Mouse (Mus musculus): Measurements from ENCODE around the gene Ankrd33. TPM values are rescaled to one million over a fixed set of nuclear protein-coding genes. Genes with fewer than 3 reads are reported as not detected.

The Ankrd33 gene
- polyA plus RNA-seq, 1 experiment from 2014 or later, result not detected

- DNase-seq (ENCODE audit: low spot score) (no peak), ATAC-seq (ENCODE audit: low FRiP score, low TSS enrichment) (no peak)
- TF ChIP-seq EP300 (optimal IDR thresholded peaks at IDR 0.05), result no peak
- TF ChIP-seq CTCF (IDR thresholded peaks at IDR 0.05; ENCODE audit: low read depth), result no peak
- no peaks in the 10 kb centered on the region for H3K9me3 ChIP-seq (ENCODE audit: control insufficient read depth, low read length)
- H3K4me2 ChIP-seq (replicated peaks; ENCODE audit: low read depth), result no peak overlapping the region
- H3K4me3 ChIP-seq (ENCODE audit: low read depth, low read length), result no peak overlapping the region
- 0 out of 2 replicates have a peak, but pooled peaks cover 4% of the 10 kb centered on the region for H3K4me1 ChIP-seq (replicated peaks; ENCODE audit: control insufficient read depth, insufficient read depth)
- H3K27me3 ChIP-seq (ENCODE audit: control insufficient read depth, insufficient read depth, low read length), result no peaks in the 10 kb centered on the region
- no peaks in the 10 kb centered on the region for H3K36me3 ChIP-seq (ENCODE audit: control insufficient read depth, insufficient read depth, low read length)
- H3K27ac ChIP-seq (replicated peaks), result no peak overlapping the region
- 68% methylated on average over 3 of the region's 3 CpGs for WGBS
- no peak overlapping the region for H3K9ac ChIP-seq (ENCODE audit: low read length)
Measured at GRCm38 (mm10) chr15:101095392-101095791, 20.2 kb upstream of the Ankrd33 start.

DNA sequence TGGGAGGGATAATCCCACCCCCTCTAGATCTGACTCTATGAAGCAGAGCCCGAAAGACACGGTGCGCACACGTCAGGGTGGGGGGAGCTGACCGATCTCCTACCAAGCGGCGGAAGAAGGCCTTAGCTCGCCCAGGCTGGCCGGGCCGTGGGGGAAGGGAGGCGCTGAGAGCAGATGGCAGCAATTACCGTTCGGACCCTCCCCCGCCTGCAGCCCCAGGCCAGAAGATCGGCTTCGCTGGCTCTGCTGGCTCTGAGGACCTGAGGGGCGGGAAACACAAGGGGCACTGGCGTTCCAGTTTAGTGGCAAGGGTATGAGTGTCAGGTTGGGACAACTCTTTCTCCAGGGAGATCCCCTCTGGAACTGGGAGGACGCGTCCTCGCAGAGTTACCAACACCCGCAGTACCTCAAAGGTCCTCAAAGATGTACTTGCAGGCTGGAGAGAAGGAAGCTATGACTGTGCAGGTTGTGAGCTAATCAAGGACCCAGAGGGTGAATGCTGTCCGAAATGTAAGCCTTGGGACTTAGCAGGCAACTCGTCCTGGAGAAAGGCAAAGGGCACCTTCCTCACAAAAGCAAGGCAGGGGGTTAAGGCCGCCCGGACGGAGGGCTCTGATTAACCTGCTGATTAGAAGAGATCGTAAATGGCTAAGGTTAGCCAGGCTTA lies 17.4 kb upstream of the Ankrd33 start:
- H3K4me3 ChIP-seq (ENCODE audit: low read depth, low read length), result no peak overlapping the region
- H3K36me3 ChIP-seq (ENCODE audit: control insufficient read depth, insufficient read depth, low read length), result no peaks in the 10 kb centered on the region
- no peak for TF ChIP-seq EP300 (optimal IDR thresholded peaks at IDR 0.05)
- TF ChIP-seq CTCF (IDR thresholded peaks at IDR 0.05; ENCODE audit: low read depth), result no peak
- 21% methylated on average over 28 of the region's 28 CpGs for WGBS
- H3K9ac ChIP-seq (ENCODE audit: low read length), result peak overlapping the region; percentile 23; the same call in 1 of the 2 replicates
- peak overlapping the region; percentile 37; the same call in 1 of the 2 replicates for H3K4me2 ChIP-seq (replicated peaks; ENCODE audit: low read depth)
- ATAC-seq (ENCODE audit: low FRiP score, low TSS enrichment), result no peak; the same call in 1 of the 2 replicates
- H3K27me3 ChIP-seq (ENCODE audit: control insufficient read depth, insufficient read depth, low read length), result no peaks in the 10 kb centered on the region
- H3K27ac ChIP-seq (replicated peaks), result no peak overlapping the region
- DNase-seq (ENCODE audit: low spot score), result peak; percentile 38
- H3K9me3 ChIP-seq (ENCODE audit: control insufficient read depth, low read length), result no peaks in the 10 kb centered on the region
- H3K4me1 ChIP-seq (replicated peaks; ENCODE audit: control insufficient read depth, insufficient read depth), result 0 out of 2 replicates have a peak, but pooled peaks cover 2% of the 10 kb centered on the region

GRCm38 (mm10) chr15:101100996-101101395 lies 14.6 kb upstream of the Ankrd33 start:
- Histone ChIP-seq H3K27me3 (ENCODE audit: control insufficient read depth, insufficient read depth, low read length) (no peaks in the 10 kb centered on the region), H3K27ac (replicated peaks) (no peak overlapping the region), H3K4me2 (replicated peaks; ENCODE audit: low read depth) (no peak overlapping the region), H3K4me1 (replicated peaks; ENCODE audit: control insufficient read depth, insufficient read depth) (0 out of 2 replicates have a peak, but pooled peaks cover 2% of the 10 kb centered on the region), H3K4me3 (ENCODE audit: low read depth, low read length) (no peak overlapping the region), H3K36me3 (ENCODE audit: control insufficient read depth, insufficient read depth, low read length) (no peaks in the 10 kb centered on the region), H3K9me3 (ENCODE audit: control insufficient read depth, low read length) (no peaks in the 10 kb centered on the region), H3K9ac (ENCODE audit: low read length) (no peak overlapping the region)
- 79% methylated on average over 3 of the region's 3 CpGs for WGBS
- TF ChIP-seq CTCF (IDR thresholded peaks at IDR 0.05; ENCODE audit: low read depth) (no peak), EP300 (optimal IDR thresholded peaks at IDR 0.05) (no peak)
- no peak for ATAC-seq (ENCODE audit: low FRiP score, low TSS enrichment)
- no peak for DNase-seq (ENCODE audit: low spot score)

- Histone ChIP-seq H3K9ac (ENCODE audit: low read length) (no peak overlapping the region), H3K36me3 (ENCODE audit: control insufficient read depth, insufficient read depth, low read length) (no peaks in the 10 kb centered on the region), H3K4me2 (replicated peaks; ENCODE audit: low read depth) (no peak overlapping the region), H3K27me3 (ENCODE audit: control insufficient read depth, insufficient read depth, low read length) (no peaks in the 10 kb centered on the region), H3K9me3 (ENCODE audit: control insufficient read depth, low read length) (no peaks in the 10 kb centered on the region), H3K4me3 (ENCODE audit: low read depth, low read length) (no peak overlapping the region), H3K27ac (replicated peaks) (no peak overlapping the region), H3K4me1 (replicated peaks; ENCODE audit: control insufficient read depth, insufficient read depth) (no peaks in the 10 kb centered on the region)
- no peak for TF ChIP-seq EP300 (optimal IDR thresholded peaks at IDR 0.05)
- no peak for TF ChIP-seq CTCF (IDR thresholded peaks at IDR 0.05; ENCODE audit: low read depth)
- DNase-seq (ENCODE audit: low spot score) (no peak), ATAC-seq (ENCODE audit: low FRiP score, low TSS enrichment) (no peak)
- 78% methylated on average over 9 of the region's 9 CpGs for WGBS
Measured at GRCm38 (mm10) chr15:101103605-101104304, 11.8 kb upstream of the Ankrd33 start.

- ATAC-seq (ENCODE audit: low FRiP score, low TSS enrichment) (peak; percentile 81), DNase-seq (ENCODE audit: low spot score) (peak; percentile 84)
- H3K4me2 ChIP-seq (replicated peaks; ENCODE audit: low read depth), result peak overlapping the region; percentile 13; the same call in 1 of the 2 replicates
- no peak overlapping the region for H3K27ac ChIP-seq (replicated peaks)
- no peak for TF ChIP-seq EP300 (optimal IDR thresholded peaks at IDR 0.05)
- TF ChIP-seq CTCF (IDR thresholded peaks at IDR 0.05; ENCODE audit: low read depth), result peak; percentile 94
- H3K4me3 ChIP-seq (ENCODE audit: low read depth, low read length), result 0 out of 2 replicates have a peak overlapping the region, but pooled peaks have one; percentile 1
- WGBS, result 13% methylated on average over 12 of the region's 12 CpGs
- no peaks in the 10 kb centered on the region for H3K9me3 ChIP-seq (ENCODE audit: control insufficient read depth, low read length)
- H3K36me3 ChIP-seq (ENCODE audit: control insufficient read depth, insufficient read depth, low read length), result no peaks in the 10 kb centered on the region
- H3K27me3 ChIP-seq (ENCODE audit: control insufficient read depth, insufficient read depth, low read length), result no peaks in the 10 kb centered on the region
- H3K9ac ChIP-seq (ENCODE audit: low read length), result no peak overlapping the region
- H3K4me1 ChIP-seq (replicated peaks; ENCODE audit: control insufficient read depth, insufficient read depth), result no peaks in the 10 kb centered on the region
Measured at GRCm38 (mm10) chr15:101105496-101105994, 10.0 kb upstream of the Ankrd33 start.
